Mouse (Mus musculus) forebrain, embryonic 14.5 days (tissue): Measurements from ENCODE around the gene Agap3. TPM values are rescaled to one million over a fixed set of nuclear protein-coding genes. Genes with fewer than 3 reads are reported as not detected.

Source experiments
- ATAC-seq: fragments of 200-750 bp; cut with Nextera tagmentation; 2 replicates; pipeline ENCODE4 v1.8.0; 2017; ENCODE audit warnings: mild to moderate bottlenecking, moderate library complexity
- DNase-seq: peaks from one replicate; pipeline ENCODE4 v3.0.0-alpha.2; 2015; ENCODE audit warnings: low spot score
- H3K27ac ChIP-seq: fragments of 300-500 bp; sonication (generic); 2 replicates; pipeline ENCODE4 v1.5.1; 2014; ENCODE audit warnings: low read depth, mild to moderate bottlenecking, control low read depth, low read length, moderate library complexity
- H3K27me3 ChIP-seq: fragments of 300-500 bp; sonication (generic); replicated peaks from 2 replicates; pipeline ENCODE4 v1.6.1; 2014; ENCODE audit warnings: low read length, control low read depth, mixed read lengths; ENCODE audit not compliant: control insufficient read depth, insufficient read depth
- H3K36me3 ChIP-seq: fragments of 300-500 bp; sonication (generic); 2 replicates; pipeline ENCODE4 v1.6.1; 2014; ENCODE audit warnings: low read length, control low read depth; ENCODE audit not compliant: control insufficient read depth, insufficient read depth
- H3K4me1 ChIP-seq: fragments of 300-500 bp; sonication (generic); 2 replicates; pipeline ENCODE4 v1.6.1; 2014; ENCODE audit warnings: antibody characterized with exemption, low read length, control low read depth; ENCODE audit not compliant: control insufficient read depth, insufficient read depth
- H3K4me2 ChIP-seq: fragments of 300-500 bp; sonication (generic); 2 replicates; pipeline ENCODE4 v1.6.1; 2014; ENCODE audit warnings: mild to moderate bottlenecking, control low read depth, low read length
- H3K4me3 ChIP-seq: fragments of 300-500 bp; sonication (generic); 2 replicates; pipeline ENCODE4 v1.5.1; 2014; ENCODE audit warnings: low read depth, low read length, control low read depth
- H3K9ac ChIP-seq: fragments of 300-500 bp; sonication (generic); 2 replicates; pipeline ENCODE4 v1.6.1; 2014; ENCODE audit warnings: mild to moderate bottlenecking, low read length, control low read depth, moderate library complexity
- H3K9me3 ChIP-seq: fragments of 300-500 bp; sonication (generic); replicated peaks from 2 replicates; pipeline ENCODE4 v1.6.1; 2016; ENCODE audit warnings: low read length, control low read depth, mixed read lengths; ENCODE audit not compliant: control insufficient read depth
- WGBS: fragments of 180-500 bp; shearing (Covaris S2); extraction: QIAGEN DNeasy Blood & Tissue Kit; methylation state at CpG from one replicate; pipeline ENCODE4 v1.1.7; 2014; 5-methylcytosine and 5-hydroxymethylcytosine counted together
- polyA plus RNA-seq: library from polyadenylated mRNA; unstranded; fragments of >200 nt; fragmentation: Nextera tagmentation; extraction: Ambion mirVana; gene quantifications from 2 replicates; pipeline ENCODE4 v1.2.1, GENCODE M21; 2014

Agap3 gene
- polyA plus RNA-seq, 1 experiment from 2014 or later: 49.5 TPM

GRCm38 (mm10) chr5:24444746-24445427 lies 7.1 kb upstream of the Agap3 start, which contains the start of gene Fastk:
Gene Fastk, minus strand, starts transcription at chr5:24445287.
- under 1% methylated on average over 59 of the region's 60 CpGs for WGBS

DNA sequence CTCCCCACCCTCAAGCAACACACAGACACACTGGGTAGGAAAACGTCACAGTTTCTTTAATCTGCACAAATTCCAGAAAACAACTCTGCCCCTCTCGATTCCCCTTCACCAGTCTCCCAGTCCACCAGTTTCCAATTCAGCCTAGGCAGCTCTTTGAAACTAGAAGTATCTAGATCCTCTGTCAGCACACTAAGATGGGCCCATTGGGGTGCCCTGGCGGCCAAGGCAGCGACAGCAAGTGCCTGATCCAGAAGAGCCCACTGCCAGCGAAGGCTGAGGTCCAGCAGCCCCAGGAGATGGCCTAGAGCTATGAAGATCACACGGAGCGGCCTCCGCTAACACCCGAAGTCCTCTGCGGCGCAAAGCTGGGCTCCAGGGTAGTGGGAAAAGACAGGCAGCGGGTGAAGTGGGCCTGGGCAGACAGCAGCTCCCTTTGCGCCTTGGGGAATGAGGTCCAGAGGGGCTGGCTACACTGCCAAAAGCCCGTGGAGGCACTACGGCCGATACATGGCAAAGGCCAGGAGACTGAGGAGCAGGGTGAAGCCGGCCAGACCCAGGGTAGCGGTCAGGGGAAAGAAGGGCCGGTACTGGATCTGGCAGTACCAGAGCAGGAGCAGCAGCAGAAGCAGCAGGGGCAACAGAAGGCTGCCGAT lies 6.4 kb upstream of the Agap3 start:
- H3K36me3 ChIP-seq: peaks cover 27% of the 10 kb centered on the region
- peaks cover 18% of the 10 kb centered on the region for H3K4me1 ChIP-seq
- H3K9me3 ChIP-seq: no peaks in the 10 kb centered on the region
- DNase-seq (no peak), ATAC-seq (no peak)
- peak overlapping the region; percentile 85 for H3K27ac ChIP-seq
- no peaks in the 10 kb centered on the region for H3K27me3 ChIP-seq
- peak overlapping the region; percentile 95; the same call in 1 of the 2 replicates for H3K9ac ChIP-seq
- H3K4me3 ChIP-seq: peak overlapping the region; percentile 96
- peak overlapping the region; percentile 97 for H3K4me2 ChIP-seq
- 64% methylated on average over 20 of the region's 20 CpGs for WGBS

More at GRCm38 (mm10) chr5:24444746-24445427, 7.1 kb upstream of the Agap3 start, which contains the start of gene Fastk:
- Histone ChIP-seq H3K36me3 (peaks cover 34% of the 10 kb centered on the region), H3K4me1 (peaks cover 18% of the 10 kb centered on the region), H3K9ac (peak within 1 kb of the TSS; percentile 95), H3K27me3 (no peaks in the 10 kb centered on the region), H3K4me2 (peak within 1 kb of the TSS; percentile 97), H3K27ac (peak within 1 kb of the TSS; percentile 85), H3K4me3 (peak within 1 kb of the TSS; percentile 96), H3K9me3 (no peaks in the 10 kb centered on the region)
- DNase-seq (peak; percentile 97), ATAC-seq (peak; percentile 90)

DNA sequence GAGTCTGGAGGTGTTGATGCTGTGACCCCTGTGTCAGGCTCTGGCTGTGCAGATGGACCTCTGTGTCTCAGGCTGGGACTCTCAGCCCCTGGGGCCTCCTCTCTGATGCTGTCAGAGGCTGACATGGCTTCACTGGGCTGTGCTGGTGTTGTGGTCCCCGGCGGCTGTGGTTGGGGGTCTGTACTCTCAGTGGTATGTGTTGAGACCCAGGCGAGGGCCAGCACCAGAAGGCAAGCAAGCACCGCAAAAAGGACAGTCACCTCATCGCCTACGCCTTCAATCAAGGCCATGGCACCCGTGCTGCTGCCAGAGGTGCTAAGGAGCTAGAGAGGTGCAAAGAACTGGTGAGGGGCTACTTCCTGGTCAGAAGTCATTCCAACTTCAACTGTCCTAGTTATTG lies 5.3 kb upstream of the Agap3 start:
- H3K4me2 ChIP-seq: no peak overlapping the region

GRCm38 (mm10) chr5:24447624-24448298 lies 4.2 kb upstream of the Agap3 start, which contains the start of gene Tmub1:
Gene Tmub1, minus strand, starts transcription at chr5:24447854.
- peak; percentile 45 for ATAC-seq
- H3K4me3 ChIP-seq: peak within 1 kb of the TSS; percentile 65
- H3K9ac ChIP-seq: peak within 1 kb of the TSS; percentile 73
- peaks cover 8% of the 10 kb centered on the region; the same call in 1 of the 2 replicates for H3K36me3 ChIP-seq
- 2% methylated on average over 34 of the region's 34 CpGs for whole genome bisulfite sequencing
- peak within 1 kb of the TSS; percentile 89 for H3K4me2 ChIP-seq
- peak; percentile 72 for DNase-seq
- peaks cover 22% of the 10 kb centered on the region for H3K4me1 ChIP-seq
- no peaks in the 10 kb centered on the region for H3K27me3 ChIP-seq
- H3K9me3 ChIP-seq: no peaks in the 10 kb centered on the region
- H3K27ac ChIP-seq: peak within 1 kb of the TSS; percentile 52; the same call in 1 of the 2 replicates

More for the DNA sequence above, 5.3 kb upstream of the Agap3 start:
- 94% methylated on average over 7 of the region's 7 CpGs for WGBS
- ATAC-seq (no peak), DNase-seq (no peak)
- Histone ChIP-seq H3K27ac (no peak overlapping the region), H3K36me3 (peaks cover 19% of the 10 kb centered on the region), H3K9ac (no peak overlapping the region), H3K27me3 (no peaks in the 10 kb centered on the region), H3K4me3 (no peak overlapping the region), H3K9me3 (no peaks in the 10 kb centered on the region), H3K4me1 (peaks cover 22% of the 10 kb centered on the region)

GRCm38 (mm10) chr5:24451264-24452029 lies 530 bp upstream of the Agap3 start:
- ATAC-seq (peak; percentile 76), DNase-seq (peak; percentile 94)
- H3K36me3 ChIP-seq: peaks cover 4% of the 10 kb centered on the region; the same call in 1 of the 2 replicates
- peak overlapping the region; percentile 95 for H3K27ac ChIP-seq
- H3K4me1 ChIP-seq: peaks cover 44% of the 10 kb centered on the region
- 3% methylated on average over 39 of the region's 66 CpGs for WGBS
- no peaks in the 10 kb centered on the region for H3K9me3 ChIP-seq
- H3K9ac ChIP-seq: peak overlapping the region; percentile 94
- peak overlapping the region; percentile 88 for H3K4me3 ChIP-seq
- no peaks in the 10 kb centered on the region for H3K27me3 ChIP-seq
- peak overlapping the region; percentile 99 for H3K4me2 ChIP-seq

- no peak for DNase-seq
- peak overlapping the region; percentile 99 for H3K4me2 ChIP-seq
- H3K9me3 ChIP-seq: no peaks in the 10 kb centered on the region
- no peaks in the 10 kb centered on the region for H3K27me3 ChIP-seq
- peak overlapping the region; percentile 94 for H3K9ac ChIP-seq
- peaks cover 41% of the 10 kb centered on the region for H3K4me1 ChIP-seq
- H3K36me3 ChIP-seq: peaks cover 4% of the 10 kb centered on the region
- ATAC-seq: peak; percentile 19
- H3K27ac ChIP-seq: peak overlapping the region; percentile 95
- WGBS: under 1% methylated on average over 29 of the region's 29 CpGs
- H3K4me3 ChIP-seq: peak overlapping the region; percentile 88
Observed at GRCm38 (mm10) chr5:24452691-24453233, 785 bp downstream of the Agap3 start.

- peak; percentile 21; the same call in 1 of the 2 replicates for ATAC-seq
- Histone ChIP-seq H3K9me3 (no peaks in the 10 kb centered on the region), H3K27me3 (no peaks in the 10 kb centered on the region), H3K36me3 (peaks cover 4% of the 10 kb centered on the region), H3K4me2 (peak overlapping the region; percentile 99), H3K9ac (peak overlapping the region; percentile 94), H3K4me3 (peak overlapping the region; percentile 88), H3K4me1 (peaks cover 37% of the 10 kb centered on the region), H3K27ac (peak overlapping the region; percentile 95)
- DNase-seq: peak; percentile 83
- 1% methylated on average over 5 of the region's 5 CpGs for WGBS
Observed at GRCm38 (mm10) chr5:24453283-24453984, 1.5 kb downstream of the Agap3 start.
